Mouse (Mus musculus): ENCODE results near the gene Pigv.

The Pigv gene

GRCm38 (mm10) chr4:133671881-133672844 lies at the start of gene Pigv:
TSS of gene Pigv (minus strand) at chr4:133672647.
- DNase-seq, result peak; percentile 95

GRCm38 (mm10) chr4:133719791-133720190 lies 47.3 kb upstream of the Pigv start:
- DNase-seq, result no peak

GRCm38 (mm10) chr4:133712755-133713154 lies 40.3 kb upstream of the Pigv start:
- no peak for DNase-seq

- no peak for DNase-seq
Observed at GRCm38 (mm10) chr4:133711307-133712076, 39.0 kb upstream of the Pigv start.

GRCm38 (mm10) chr4:133709395-133709794 lies 36.9 kb upstream of the Pigv start:
- no peak for DNase-seq

- DNase-seq, result no peak
Observed at GRCm38 (mm10) chr4:133707464-133707863, 35.0 kb upstream of the Pigv start.

GRCm38 (mm10) chr4:133706956-133707355 lies 34.5 kb upstream of the Pigv start:
- DNase-seq, result peak; percentile 81

- no peak for DNase-seq
Observed at GRCm38 (mm10) chr4:133705062-133705461, 32.6 kb upstream of the Pigv start.

- peak; percentile 63 for DNase-seq
Observed at GRCm38 (mm10) chr4:133700905-133701368, 28.5 kb upstream of the Pigv start.

GRCm38 (mm10) chr4:133695363-133695762 lies 22.9 kb upstream of the Pigv start:
- DNase-seq, result no peak

GRCm38 (mm10) chr4:133690252-133690651 lies 17.8 kb upstream of the Pigv start:
- DNase-seq, result no peak

- DNase-seq, result no peak
Observed at GRCm38 (mm10) chr4:133688417-133689067, 16.1 kb upstream of the Pigv start.

GRCm38 (mm10) chr4:133687126-133687525 lies 14.7 kb upstream of the Pigv start:
- no peak for DNase-seq

GRCm38 (mm10) chr4:133686512-133686911 lies 14.1 kb upstream of the Pigv start:
- DNase-seq, result no peak

- no peak for DNase-seq
Observed at GRCm38 (mm10) chr4:133680206-133680786, 7.8 kb upstream of the Pigv start.

GRCm38 (mm10) chr4:133679629-133680028 lies 7.2 kb upstream of the Pigv start:
- no peak for DNase-seq

GRCm38 (mm10) chr4:133677266-133677665 lies 4.8 kb upstream of the Pigv start:
- no peak for DNase-seq

- no peak for DNase-seq
Observed at GRCm38 (mm10) chr4:133676189-133676588, 3.7 kb upstream of the Pigv start.

GRCm38 (mm10) chr4:133675594-133676016 lies 3.2 kb upstream of the Pigv start:
- peak; percentile 80 for DNase-seq

- DNase-seq, result no peak
Observed at GRCm38 (mm10) chr4:133674331-133674695, 1.9 kb upstream of the Pigv start.

GRCm38 (mm10) chr4:133673666-133674330 lies 1.4 kb upstream of the Pigv start:
- DNase-seq, result peak; percentile 66

Data from lung, postnatal 14 days (tissue).